Mouse (Mus musculus) c-Kit-positive CD71-negative TER-119-negative erythroid progenitor cells, embryonic 14.5 days (primary cell): ENCODE results near the gene Mtnr1b.

ENCODE experiments used
- DNase-seq: peaks from one replicate; pipeline ENCODE4 v3.0.0-alpha.2; 2013; ENCODE audit warnings: low read depth

Gene Mtnr1b

DNA sequence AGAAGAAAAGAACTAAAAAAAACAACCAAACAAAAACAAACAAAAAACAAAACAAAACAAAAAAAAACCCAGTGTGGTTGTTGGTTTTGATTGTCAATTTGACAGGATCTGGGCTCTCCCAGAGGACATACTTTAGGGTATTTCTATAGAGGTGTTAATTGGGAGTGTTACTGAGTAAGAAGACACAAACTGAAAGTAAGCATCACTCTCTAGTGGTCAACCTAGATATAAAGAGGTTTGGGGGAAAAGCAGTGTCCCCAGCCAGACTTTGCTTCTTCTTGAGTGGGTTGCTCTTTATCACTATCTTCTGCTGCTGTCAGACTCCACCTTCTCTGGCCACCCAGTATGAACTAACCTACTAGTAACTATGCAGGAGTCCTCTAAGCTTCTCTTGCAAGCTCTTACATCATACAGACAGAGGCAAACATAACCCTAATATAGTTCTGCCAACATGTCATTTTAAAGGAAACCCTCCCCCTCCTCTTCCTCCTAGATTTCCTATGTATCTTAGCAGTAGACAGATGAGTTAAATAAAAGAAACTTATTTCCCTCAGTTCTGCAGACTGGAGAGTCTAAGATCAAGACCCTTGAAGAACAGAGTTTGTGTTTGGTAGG is 71.8 kb downstream of the Mtnr1b start:
- no peak for DNase-seq

DNA sequence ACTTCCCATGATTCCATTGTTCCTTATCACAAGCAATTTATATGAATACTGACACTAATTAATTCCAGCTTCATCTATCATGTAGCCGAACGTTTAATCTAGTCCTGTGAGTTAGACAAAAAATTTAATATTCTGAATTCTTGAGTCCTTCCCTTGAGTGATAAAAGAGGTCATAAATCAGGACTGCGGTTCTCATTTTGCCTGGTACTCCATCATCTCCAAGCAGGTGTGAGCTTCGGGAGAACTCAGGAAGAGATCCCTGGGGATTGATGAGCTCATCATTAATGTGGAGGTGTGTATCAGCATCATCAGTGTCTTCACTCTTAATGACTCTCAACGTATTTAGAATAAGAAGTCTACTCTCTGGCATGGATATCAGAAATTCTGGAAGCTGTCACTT is 74.0 kb downstream of the Mtnr1b start:
- no peak for DNase-seq

DNA sequence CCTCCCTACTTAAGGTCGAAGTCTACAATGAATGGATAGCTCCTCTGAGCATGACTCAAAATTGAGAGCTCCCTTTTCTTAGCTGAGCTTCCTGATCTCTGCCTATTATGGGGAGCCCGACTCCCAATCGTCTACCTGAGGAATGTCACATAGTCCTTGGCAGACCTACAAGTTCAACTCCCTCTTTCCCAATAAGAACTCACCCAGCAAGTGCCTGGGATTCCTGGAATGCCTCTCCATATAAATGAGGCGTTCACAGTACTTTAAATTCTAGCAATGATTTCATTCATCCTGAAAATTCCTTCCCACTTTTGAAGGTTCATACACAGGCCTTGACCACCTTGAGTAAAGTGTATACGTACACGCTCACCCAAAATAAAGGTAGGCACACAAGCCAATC is 79.9 kb downstream of the Mtnr1b start:
- DNase-seq = no peak

DNA sequence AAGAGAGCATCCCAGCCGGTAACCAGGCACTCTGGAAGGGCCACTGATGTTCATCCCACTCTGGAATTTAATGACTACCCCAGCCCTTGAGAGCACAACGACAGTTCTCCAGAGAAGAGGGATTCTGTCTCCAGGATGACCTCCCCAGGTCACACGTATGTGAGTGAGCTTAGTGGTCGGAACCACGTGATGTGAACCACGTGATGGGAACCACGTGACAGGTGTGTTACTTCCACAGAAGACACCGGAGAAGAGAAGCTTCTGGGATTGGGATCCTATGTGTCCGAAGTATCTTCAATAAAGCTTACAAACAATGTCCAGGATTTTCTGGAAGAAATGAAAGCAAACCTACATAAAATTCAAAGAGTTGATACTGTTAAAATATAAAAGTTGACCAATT is 82.3 kb downstream of the Mtnr1b start:
- DNase-seq = no peak

DNA sequence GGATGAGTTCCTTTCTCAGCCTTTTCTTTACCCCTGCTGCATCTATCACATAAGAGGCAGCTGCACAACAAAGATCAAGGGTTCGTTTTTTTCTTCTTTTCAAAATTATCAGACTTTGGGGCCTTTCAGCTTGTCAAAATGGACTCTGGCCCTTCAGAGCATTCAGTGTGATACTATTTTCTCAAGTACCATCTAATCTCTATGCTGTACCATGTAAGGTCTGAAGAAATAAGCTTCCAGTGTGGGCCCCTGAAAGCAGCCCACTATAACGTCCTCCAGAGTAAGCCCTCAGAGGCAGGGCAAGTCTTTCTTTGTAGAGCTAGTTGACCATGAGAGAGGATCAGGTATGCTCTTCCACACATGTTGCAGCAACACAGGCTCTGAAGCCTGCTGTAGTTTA is 87.7 kb downstream of the Mtnr1b start:
- DNase-seq = no peak

DNA sequence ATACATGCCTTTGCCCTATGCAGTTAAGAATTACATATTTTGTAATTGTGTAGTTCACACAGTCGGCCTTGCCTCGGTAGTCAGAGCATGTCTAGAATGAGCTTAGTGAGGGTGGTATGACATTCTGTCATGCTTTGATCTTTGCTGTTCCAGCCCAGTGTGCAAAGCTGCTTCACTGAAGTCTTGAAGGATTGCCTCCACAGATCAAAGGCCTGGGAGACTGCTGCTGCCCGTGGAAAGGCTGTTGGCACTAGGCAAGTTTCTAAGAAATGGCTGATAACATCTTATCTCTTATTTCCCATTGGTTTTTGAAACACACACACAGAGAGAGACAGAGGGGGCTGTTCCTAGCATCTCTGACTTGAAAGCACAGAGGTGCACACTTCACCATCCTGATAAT is 88.2 kb downstream of the Mtnr1b start:
- DNase-seq = no peak

DNA sequence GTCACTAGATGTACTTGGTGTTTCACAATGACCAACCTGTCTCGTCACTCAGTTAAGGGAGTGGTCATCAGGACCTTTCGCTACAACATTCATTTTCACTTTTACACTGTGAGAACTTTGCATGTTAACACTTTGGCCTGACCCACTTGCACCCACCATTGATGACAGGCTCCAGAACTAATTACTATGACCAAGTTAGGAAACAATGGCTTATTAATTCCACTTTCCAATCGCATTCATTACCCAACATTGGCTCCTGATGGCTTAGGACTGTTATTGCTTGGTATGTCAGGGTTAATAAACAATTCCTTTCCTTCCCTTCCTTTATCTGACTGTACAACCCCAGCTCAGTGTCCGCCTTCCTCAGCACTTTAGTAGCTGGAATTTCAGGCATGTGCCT is 92.4 kb downstream of the Mtnr1b start:
- no peak for DNase-seq

DNA sequence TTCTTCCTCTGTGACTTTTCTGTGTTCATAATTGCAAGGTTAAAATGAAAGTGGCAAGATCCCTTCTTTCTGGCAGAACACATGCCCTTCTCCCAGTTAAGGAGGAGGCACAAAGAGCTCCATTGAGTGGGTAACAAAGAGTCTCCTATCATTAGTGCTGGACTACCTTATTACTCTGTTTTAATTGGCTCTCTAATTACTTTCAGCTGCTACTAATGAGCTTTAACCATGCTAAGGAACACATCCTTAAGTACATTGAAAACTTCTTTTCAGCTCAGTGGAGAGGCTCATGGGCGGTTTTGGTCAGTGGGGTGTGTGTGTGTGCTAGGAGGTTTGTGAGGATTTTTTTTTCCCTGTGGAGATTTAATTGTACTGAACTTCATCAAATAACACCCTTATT is 99.4 kb downstream of the Mtnr1b start:
- DNase-seq = no peak
